Mouse (Mus musculus): ENCODE data around the gene Aplp2. TPM values are rescaled to one million over a fixed set of nuclear protein-coding genes. Genes with fewer than 3 reads are reported as not detected.
A peak's percentile ranks its signal among the peaks of the same experiment; 100 is the strongest.

The Aplp2 gene
- polyA plus RNA-seq, 1 experiment = 147 TPM

DNA sequence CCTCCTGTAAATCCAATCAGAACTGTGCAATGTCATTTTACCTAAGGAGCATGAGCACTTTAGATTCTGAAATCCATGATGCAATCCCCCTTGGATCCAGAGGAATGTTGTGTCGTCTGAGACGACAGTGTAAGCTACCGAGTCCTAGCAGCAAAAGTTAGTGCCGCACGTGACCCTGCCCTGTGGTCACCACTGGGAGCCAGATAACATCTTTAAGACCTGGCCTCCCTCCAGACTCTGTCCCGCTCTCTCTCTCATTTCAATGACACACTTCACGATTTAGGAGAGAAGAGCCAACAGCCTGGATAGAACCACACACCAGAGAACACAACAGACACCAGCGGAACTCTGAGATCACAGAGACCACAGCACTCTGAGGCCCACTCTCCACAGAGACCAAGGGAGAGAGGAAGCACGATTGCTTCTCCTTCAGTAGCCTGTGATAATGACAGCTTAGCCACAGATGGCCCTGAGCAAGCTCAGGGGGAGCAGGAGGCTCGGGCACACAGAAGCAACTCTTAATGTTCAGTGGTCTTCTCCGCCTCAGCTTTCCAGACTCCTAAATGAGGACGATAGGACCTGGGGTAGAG lies 83.6 kb downstream of the Aplp2 start:
- peaks cover 9% of the 10 kb centered on the region; the same call in 1 of the 2 replicates for H3K36me3 ChIP-seq (ENCODE audit: control insufficient read depth, insufficient read depth, low read length)
- H3K4me3 ChIP-seq (ENCODE audit: low read depth, low read length) = peak overlapping the region; percentile 5; the same call in 1 of the 2 replicates
- peaks cover 28% of the 10 kb centered on the region; the same call in 1 of the 2 replicates for H3K4me1 ChIP-seq (ENCODE audit: control insufficient read depth, insufficient read depth, insufficient read length, low read length)
- 45% methylated on average over 12 of the region's 12 CpGs for WGBS
- H3K27ac ChIP-seq (ENCODE audit: insufficient read depth, low read depth, low read length) = peak overlapping the region; percentile 61
- no peak for TF ChIP-seq POLR2A (IDR thresholded peaks at IDR 0.05; ENCODE audit: low read depth, low read length)
- TF ChIP-seq CTCF (IDR thresholded peaks at IDR 0.05; ENCODE audit: extremely low read depth, insufficient read length, insufficient replicate concordance, low read depth, low read length) = no peak
- H3K27me3 ChIP-seq (ENCODE audit: control insufficient read depth, insufficient read depth, low read length) = no peaks in the 10 kb centered on the region

DNA sequence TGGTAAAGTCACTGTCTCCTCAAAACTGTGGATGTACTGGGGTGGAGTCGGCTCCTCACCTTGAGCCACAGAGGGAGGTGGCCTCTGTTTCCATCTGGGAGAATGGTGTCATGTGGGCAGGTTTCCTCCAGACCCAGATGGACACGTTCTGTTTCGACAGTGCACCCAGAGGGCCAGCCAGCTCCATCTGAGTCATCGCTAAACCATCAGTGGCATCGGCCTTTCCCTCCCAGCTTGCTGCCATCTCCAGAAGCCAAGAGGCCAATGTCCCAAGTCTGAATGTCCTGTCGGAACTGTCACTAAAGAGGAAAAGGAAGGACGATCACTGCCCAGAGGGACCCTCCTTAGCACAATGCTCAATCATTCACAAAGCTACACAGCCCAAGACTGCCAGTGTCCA lies 85.5 kb downstream of the Aplp2 start:
- Histone ChIP-seq H3K36me3 (ENCODE audit: control insufficient read depth, insufficient read depth, low read length) (peaks cover 9% of the 10 kb centered on the region; the same call in 1 of the 2 replicates), H3K4me3 (ENCODE audit: low read depth, low read length) (no peak overlapping the region), H3K27me3 (ENCODE audit: control insufficient read depth, insufficient read depth, low read length) (no peaks in the 10 kb centered on the region), H3K27ac (ENCODE audit: insufficient read depth, low read depth, low read length) (peak overlapping the region; percentile 63), H3K4me1 (ENCODE audit: control insufficient read depth, insufficient read depth, insufficient read length, low read length) (peaks cover 32% of the 10 kb centered on the region; the same call in 1 of the 2 replicates)
- TF ChIP-seq CTCF (IDR thresholded peaks at IDR 0.05; ENCODE audit: extremely low read depth, insufficient read length, insufficient replicate concordance, low read depth, low read length) = no peak
- no peak for TF ChIP-seq POLR2A (IDR thresholded peaks at IDR 0.05; ENCODE audit: low read depth, low read length)
- 63% methylated on average over 7 of the region's 7 CpGs for WGBS

DNA sequence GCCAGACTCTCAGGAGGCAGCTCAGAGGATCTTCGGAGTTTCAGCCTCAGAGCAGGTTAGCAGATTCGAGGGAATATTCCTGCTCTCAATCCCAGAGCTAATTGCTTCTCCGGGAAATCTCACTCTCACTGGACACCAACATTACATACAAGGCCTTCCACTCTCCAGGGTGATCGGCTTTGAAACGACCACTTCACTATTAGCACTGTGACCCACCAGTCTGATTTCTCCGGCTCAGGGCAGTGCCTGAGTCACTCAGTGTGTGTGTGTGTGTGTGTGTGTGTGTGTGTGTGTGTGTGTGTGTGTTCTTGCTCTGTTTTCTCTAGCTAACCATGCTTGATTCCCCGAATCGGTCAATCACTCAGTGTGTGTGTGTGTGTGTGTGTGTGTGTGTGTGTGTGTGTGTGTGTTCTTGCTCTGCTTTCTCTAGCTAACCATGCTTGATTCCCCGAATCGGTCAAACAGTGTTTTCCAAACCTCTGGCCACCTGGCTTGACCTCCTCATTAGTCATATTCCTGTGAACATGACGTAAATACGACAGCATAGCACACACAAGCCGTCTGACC lies 89.1 kb downstream of the Aplp2 start:
- 66% methylated on average over 13 of the region's 13 CpGs for WGBS
- H3K4me3 ChIP-seq (ENCODE audit: low read depth, low read length) = no peak overlapping the region
- H3K27ac ChIP-seq (ENCODE audit: insufficient read depth, low read depth, low read length) = peak overlapping the region; percentile 3; the same call in 1 of the 2 replicates
- peaks cover 3% of the 10 kb centered on the region; the same call in 1 of the 2 replicates for H3K36me3 ChIP-seq (ENCODE audit: control insufficient read depth, insufficient read depth, low read length)
- no peak for TF ChIP-seq POLR2A (IDR thresholded peaks at IDR 0.05; ENCODE audit: low read depth, low read length)
- TF ChIP-seq CTCF (IDR thresholded peaks at IDR 0.05; ENCODE audit: extremely low read depth, insufficient read length, insufficient replicate concordance, low read depth, low read length) = no peak
- no peaks in the 10 kb centered on the region for H3K27me3 ChIP-seq (ENCODE audit: control insufficient read depth, insufficient read depth, low read length)
- H3K4me1 ChIP-seq (ENCODE audit: control insufficient read depth, insufficient read depth, insufficient read length, low read length) = peaks cover 35% of the 10 kb centered on the region

DNA sequence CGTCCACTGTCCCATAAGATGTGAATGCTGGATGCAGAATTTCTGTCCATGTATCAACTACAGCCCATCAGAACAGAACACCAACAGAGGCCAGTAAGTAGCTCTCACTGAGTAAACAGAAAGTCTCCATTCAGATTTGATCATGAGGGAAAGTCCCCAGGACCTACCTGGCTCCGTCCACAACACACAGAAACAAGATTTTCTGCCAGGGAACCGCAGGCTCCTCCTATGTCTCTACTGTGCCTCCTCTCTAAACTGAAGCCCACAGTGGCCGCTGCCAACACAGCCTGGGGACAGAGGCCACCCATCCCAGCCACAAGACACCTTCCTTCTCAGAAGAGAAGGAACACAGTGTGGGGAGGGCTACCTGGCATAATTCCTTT lies 91.1 kb downstream of the Aplp2 start:
- Histone ChIP-seq H3K36me3 (ENCODE audit: control insufficient read depth, insufficient read depth, low read length) (peaks cover 2% of the 10 kb centered on the region; the same call in 1 of the 2 replicates), H3K4me1 (ENCODE audit: control insufficient read depth, insufficient read depth, insufficient read length, low read length) (peaks cover 36% of the 10 kb centered on the region), H3K27ac (ENCODE audit: insufficient read depth, low read depth, low read length) (peak overlapping the region; percentile 95), H3K4me3 (ENCODE audit: low read depth, low read length) (peak overlapping the region; percentile 14; the same call in 1 of the 2 replicates), H3K27me3 (ENCODE audit: control insufficient read depth, insufficient read depth, low read length) (no peaks in the 10 kb centered on the region)
- WGBS = 25% methylated on average over 4 of the region's 4 CpGs
- no peak for TF ChIP-seq CTCF (IDR thresholded peaks at IDR 0.05; ENCODE audit: extremely low read depth, insufficient read length, insufficient replicate concordance, low read depth, low read length)

GRCm38 (mm10) chr9:31119882-31120532 lies 91.6 kb downstream of the Aplp2 start:
- H3K4me1 ChIP-seq (ENCODE audit: control insufficient read depth, insufficient read depth, insufficient read length, low read length) = peaks cover 36% of the 10 kb centered on the region
- peaks cover 1% of the 10 kb centered on the region; the same call in 1 of the 2 replicates for H3K36me3 ChIP-seq (ENCODE audit: control insufficient read depth, insufficient read depth, low read length)
- H3K27me3 ChIP-seq (ENCODE audit: control insufficient read depth, insufficient read depth, low read length) = no peaks in the 10 kb centered on the region
- TF ChIP-seq POLR2A (IDR thresholded peaks at IDR 0.05; ENCODE audit: low read depth, low read length) (no peak), CTCF (IDR thresholded peaks at IDR 0.05; ENCODE audit: extremely low read depth, insufficient read length, insufficient replicate concordance, low read depth, low read length) (no peak)
- peak overlapping the region; percentile 2; the same call in 1 of the 2 replicates for H3K4me3 ChIP-seq (ENCODE audit: low read depth, low read length)
- H3K27ac ChIP-seq (ENCODE audit: insufficient read depth, low read depth, low read length) = peak overlapping the region; percentile 95
- WGBS = 41% methylated on average over 11 of the region's 11 CpGs

DNA sequence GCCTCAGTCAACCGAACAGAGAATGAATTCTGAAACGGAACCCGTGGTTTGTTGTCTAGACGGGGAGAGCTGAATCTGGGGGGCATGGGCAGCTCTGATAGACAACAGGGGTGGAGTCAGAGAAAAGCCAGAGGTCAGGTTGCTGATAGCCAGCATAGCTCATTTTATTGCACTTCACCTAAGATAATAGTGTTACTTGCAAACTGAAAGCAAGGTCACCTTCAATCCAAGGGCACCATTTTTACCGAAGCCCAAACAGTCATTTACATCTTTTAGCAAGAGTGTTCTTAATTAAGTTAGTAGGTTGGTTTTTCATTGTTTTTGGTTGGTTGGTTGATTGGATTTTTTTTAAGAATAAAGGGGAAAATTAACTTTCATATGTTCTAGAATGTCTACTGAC lies 92.2 kb downstream of the Aplp2 start:
- Histone ChIP-seq H3K27ac (ENCODE audit: insufficient read depth, low read depth, low read length) (peak overlapping the region; percentile 95), H3K4me1 (ENCODE audit: control insufficient read depth, insufficient read depth, insufficient read length, low read length) (peaks cover 36% of the 10 kb centered on the region), H3K36me3 (ENCODE audit: control insufficient read depth, insufficient read depth, low read length) (no peaks in the 10 kb centered on the region), H3K27me3 (ENCODE audit: control insufficient read depth, insufficient read depth, low read length) (no peaks in the 10 kb centered on the region), H3K4me3 (ENCODE audit: low read depth, low read length) (peak overlapping the region; percentile 30)
- 26% methylated on average over 5 of the region's 5 CpGs for WGBS
- TF ChIP-seq POLR2A (IDR thresholded peaks at IDR 0.05; ENCODE audit: low read depth, low read length) (no peak), CTCF (IDR thresholded peaks at IDR 0.05; ENCODE audit: extremely low read depth, insufficient read length, insufficient replicate concordance, low read depth, low read length) (no peak)

All from small intestine, adult 2 months (tissue).